Mouse (Mus musculus): ENCODE measurements around the gene Grik4. TPM values are rescaled to one million over a fixed set of nuclear protein-coding genes. Genes with fewer than 3 reads are reported as not detected.
A peak's percentile ranks its signal among the peaks of the same experiment; 100 is the strongest.

Grik4 gene
- polyA plus RNA-seq, 1 experiment = 0.16 TPM

- TF ChIP-seq POLR2A (IDR thresholded peaks at IDR 0.05; ENCODE audit: control insufficient read depth, extremely low read depth, insufficient read depth, low read length, poor library complexity) (no peak), CTCF (IDR thresholded peaks at IDR 0.05; ENCODE audit: borderline replicate concordance, control insufficient read depth, extremely low read depth, insufficient read depth, low read length, poor library complexity) (no peak)
- DNase-seq = peak; percentile 48
- no peaks in the 10 kb centered on the region for H3K36me3 ChIP-seq (ENCODE audit: control insufficient read depth, insufficient read depth, low read length)
- WGBS = 6% methylated on average over 6 of the region's 6 CpGs
- H3K27ac ChIP-seq (ENCODE audit: control insufficient read depth, insufficient read depth, low read length) = no peak overlapping the region
- H3K27me3 ChIP-seq (ENCODE audit: control insufficient read depth, insufficient read depth, low read length) = no peaks in the 10 kb centered on the region
- H3K4me3 ChIP-seq (ENCODE audit: control insufficient read depth, insufficient read depth, low read length) = no peak overlapping the region
- H3K4me1 ChIP-seq (replicated peaks; ENCODE audit: control insufficient read depth, insufficient read depth, low read length) = no peaks in the 10 kb centered on the region
Observed at GRCm38 (mm10) chr9:42573180-42573579, 371.1 kb downstream of the Grik4 start.

- H3K4me3 ChIP-seq (ENCODE audit: control insufficient read depth, insufficient read depth, low read length) = no peak overlapping the region
- no peaks in the 10 kb centered on the region for H3K4me1 ChIP-seq (replicated peaks; ENCODE audit: control insufficient read depth, insufficient read depth, low read length)
- H3K27me3 ChIP-seq (ENCODE audit: control insufficient read depth, insufficient read depth, low read length) = no peaks in the 10 kb centered on the region
- 90% methylated on average over 4 of the region's 4 CpGs for WGBS
- H3K27ac ChIP-seq (ENCODE audit: control insufficient read depth, insufficient read depth, low read length) = no peak overlapping the region
- no peaks in the 10 kb centered on the region for H3K36me3 ChIP-seq (ENCODE audit: control insufficient read depth, insufficient read depth, low read length)
- DNase-seq = no peak
- no peak for TF ChIP-seq CTCF (IDR thresholded peaks at IDR 0.05; ENCODE audit: borderline replicate concordance, control insufficient read depth, extremely low read depth, insufficient read depth, low read length, poor library complexity)
Observed at GRCm38 (mm10) chr9:42565921-42566320, 378.4 kb downstream of the Grik4 start.

- 37% methylated on average over 1 of the region's 1 CpGs for WGBS
Observed at GRCm38 (mm10) chr9:42555186-42555585, 389.1 kb downstream of the Grik4 start.

GRCm38 (mm10) chr9:42550116-42550515, 394.2 kb downstream of the Grik4 start:
- WGBS = 25% methylated on average over 13 of the region's 13 CpGs
- no peak overlapping the region for H3K27ac ChIP-seq (ENCODE audit: control insufficient read depth, insufficient read depth, low read length)
- H3K4me1 ChIP-seq (replicated peaks; ENCODE audit: control insufficient read depth, insufficient read depth, low read length) = no peaks in the 10 kb centered on the region
- H3K27me3 ChIP-seq (ENCODE audit: control insufficient read depth, insufficient read depth, low read length) = no peaks in the 10 kb centered on the region
- TF ChIP-seq POLR2A (IDR thresholded peaks at IDR 0.05; ENCODE audit: control insufficient read depth, extremely low read depth, insufficient read depth, low read length, poor library complexity) = no peak
- TF ChIP-seq CTCF (IDR thresholded peaks at IDR 0.05; ENCODE audit: borderline replicate concordance, control insufficient read depth, extremely low read depth, insufficient read depth, low read length, poor library complexity) = peak; percentile 96
- H3K4me3 ChIP-seq (ENCODE audit: control insufficient read depth, insufficient read depth, low read length) = no peak overlapping the region
- peak; percentile 83 for DNase-seq
- no peaks in the 10 kb centered on the region for H3K36me3 ChIP-seq (ENCODE audit: control insufficient read depth, insufficient read depth, low read length)

More at GRCm38 (mm10) chr9:42555186-42555585, 389.1 kb downstream of the Grik4 start:
- DNase-seq = no peak
- TF ChIP-seq CTCF (IDR thresholded peaks at IDR 0.05; ENCODE audit: borderline replicate concordance, control insufficient read depth, extremely low read depth, insufficient read depth, low read length, poor library complexity) = no peak
- TF ChIP-seq POLR2A (IDR thresholded peaks at IDR 0.05; ENCODE audit: control insufficient read depth, extremely low read depth, insufficient read depth, low read length, poor library complexity) = no peak
- Histone ChIP-seq H3K4me3 (ENCODE audit: control insufficient read depth, insufficient read depth, low read length) (no peak overlapping the region), H3K4me1 (replicated peaks; ENCODE audit: control insufficient read depth, insufficient read depth, low read length) (no peaks in the 10 kb centered on the region), H3K36me3 (ENCODE audit: control insufficient read depth, insufficient read depth, low read length) (no peaks in the 10 kb centered on the region), H3K27ac (ENCODE audit: control insufficient read depth, insufficient read depth, low read length) (no peak overlapping the region), H3K27me3 (ENCODE audit: control insufficient read depth, insufficient read depth, low read length) (no peaks in the 10 kb centered on the region)

GRCm38 (mm10) chr9:42548981-42549380, 395.3 kb downstream of the Grik4 start:
- H3K4me3 ChIP-seq (ENCODE audit: control insufficient read depth, insufficient read depth, low read length) = no peak overlapping the region
- TF ChIP-seq POLR2A (IDR thresholded peaks at IDR 0.05; ENCODE audit: control insufficient read depth, extremely low read depth, insufficient read depth, low read length, poor library complexity) (no peak), CTCF (IDR thresholded peaks at IDR 0.05; ENCODE audit: borderline replicate concordance, control insufficient read depth, extremely low read depth, insufficient read depth, low read length, poor library complexity) (no peak)
- no peaks in the 10 kb centered on the region for H3K27me3 ChIP-seq (ENCODE audit: control insufficient read depth, insufficient read depth, low read length)
- 70% methylated on average over 7 of the region's 7 CpGs for WGBS
- no peak overlapping the region for H3K27ac ChIP-seq (ENCODE audit: control insufficient read depth, insufficient read depth, low read length)
- no peaks in the 10 kb centered on the region for H3K4me1 ChIP-seq (replicated peaks; ENCODE audit: control insufficient read depth, insufficient read depth, low read length)
- H3K36me3 ChIP-seq (ENCODE audit: control insufficient read depth, insufficient read depth, low read length) = no peaks in the 10 kb centered on the region
- DNase-seq = no peak

GRCm38 (mm10) chr9:42544521-42544920, 399.8 kb downstream of the Grik4 start:
- no peaks in the 10 kb centered on the region for H3K4me1 ChIP-seq (replicated peaks; ENCODE audit: control insufficient read depth, insufficient read depth, low read length)
- 96% methylated on average over 10 of the region's 10 CpGs for WGBS
- TF ChIP-seq POLR2A (IDR thresholded peaks at IDR 0.05; ENCODE audit: control insufficient read depth, extremely low read depth, insufficient read depth, low read length, poor library complexity) = no peak
- TF ChIP-seq CTCF (IDR thresholded peaks at IDR 0.05; ENCODE audit: borderline replicate concordance, control insufficient read depth, extremely low read depth, insufficient read depth, low read length, poor library complexity) = no peak
- no peaks in the 10 kb centered on the region for H3K36me3 ChIP-seq (ENCODE audit: control insufficient read depth, insufficient read depth, low read length)
- H3K27me3 ChIP-seq (ENCODE audit: control insufficient read depth, insufficient read depth, low read length) = no peaks in the 10 kb centered on the region
- DNase-seq = no peak
- H3K4me3 ChIP-seq (ENCODE audit: control insufficient read depth, insufficient read depth, low read length) = no peak overlapping the region
- no peak overlapping the region for H3K27ac ChIP-seq (ENCODE audit: control insufficient read depth, insufficient read depth, low read length)

GRCm38 (mm10) chr9:42533491-42533890, 410.8 kb downstream of the Grik4 start:
- Histone ChIP-seq H3K4me3 (ENCODE audit: control insufficient read depth, insufficient read depth, low read length) (no peak overlapping the region), H3K27me3 (ENCODE audit: control insufficient read depth, insufficient read depth, low read length) (no peaks in the 10 kb centered on the region), H3K36me3 (ENCODE audit: control insufficient read depth, insufficient read depth, low read length) (no peaks in the 10 kb centered on the region), H3K27ac (ENCODE audit: control insufficient read depth, insufficient read depth, low read length) (no peak overlapping the region), H3K4me1 (replicated peaks; ENCODE audit: control insufficient read depth, insufficient read depth, low read length) (peaks cover 13% of the 10 kb centered on the region)
- TF ChIP-seq CTCF (IDR thresholded peaks at IDR 0.05; ENCODE audit: borderline replicate concordance, control insufficient read depth, extremely low read depth, insufficient read depth, low read length, poor library complexity) (no peak), POLR2A (IDR thresholded peaks at IDR 0.05; ENCODE audit: control insufficient read depth, extremely low read depth, insufficient read depth, low read length, poor library complexity) (no peak)
- DNase-seq = no peak
- 94% methylated on average over 8 of the region's 8 CpGs for WGBS

All from thymus, adult 2 months (tissue).